Mouse (Mus musculus) embryo, embryonic 9.5 days (tissue): ENCODE measurements around the gene Hpca.

Experiments
- DNase-seq: peaks from one replicate; pipeline ENCODE4 v3.0.0-alpha.2; 2017; ENCODE audit errors: extremely low spot score

Gene Hpca

GRCm38 (mm10) chr4:129136189-129136578, 14.3 kb upstream of the Hpca start:
- no peak for DNase-seq

GRCm38 (mm10) chr4:129135637-129136036, 13.8 kb upstream of the Hpca start:
- DNase-seq = no peak

GRCm38 (mm10) chr4:129134799-129135585, 13.2 kb upstream of the Hpca start:
- peak; percentile 94 for DNase-seq

GRCm38 (mm10) chr4:129130755-129131303, 9.0 kb upstream of the Hpca start:
- DNase-seq = peak; percentile 54

GRCm38 (mm10) chr4:129130149-129130548, 8.3 kb upstream of the Hpca start:
- peak; percentile 80 for DNase-seq

GRCm38 (mm10) chr4:129129387-129129786, 7.6 kb upstream of the Hpca start:
- no peak for DNase-seq

GRCm38 (mm10) chr4:129128582-129129338, 6.9 kb upstream of the Hpca start:
- DNase-seq = no peak

- peak; percentile 30 for DNase-seq
Observed at GRCm38 (mm10) chr4:129125736-129126451, 4.1 kb upstream of the Hpca start.

- DNase-seq = peak; percentile 29
Observed at GRCm38 (mm10) chr4:129124652-129125146, 2.9 kb upstream of the Hpca start.

- DNase-seq = no peak
Observed at GRCm38 (mm10) chr4:129122719-129123118, 883 bp upstream of the Hpca start.

GRCm38 (mm10) chr4:129122107-129122506, 271 bp upstream of the Hpca start:
- no peak for DNase-seq

- peak; percentile 78 for DNase-seq
Observed at GRCm38 (mm10) chr4:129120520-129121445, 1.1 kb downstream of the Hpca start.

- DNase-seq = no peak
Observed at GRCm38 (mm10) chr4:129119708-129120107, 2.1 kb downstream of the Hpca start.

- no peak for DNase-seq
Observed at GRCm38 (mm10) chr4:129117720-129118510, 3.9 kb downstream of the Hpca start.

- no peak for DNase-seq
Observed at GRCm38 (mm10) chr4:129116703-129117102, 5.1 kb downstream of the Hpca start.

- peak; percentile 78 for DNase-seq
Observed at GRCm38 (mm10) chr4:129113083-129113988, 8.5 kb downstream of the Hpca start.

- no peak for DNase-seq
Observed at GRCm38 (mm10) chr4:129112231-129112630, 9.6 kb downstream of the Hpca start.

GRCm38 (mm10) chr4:129111350-129111749, 10.5 kb downstream of the Hpca start:
- no peak for DNase-seq

- DNase-seq = no peak
Observed at GRCm38 (mm10) chr4:129110804-129111203, 11.0 kb downstream of the Hpca start.
